Mouse (Mus musculus): ENCODE data around the gene Tmem170b.

- TF ChIP-seq EP300 (IDR thresholded peaks at IDR 0.05): no peak
- TF ChIP-seq CTCF (IDR thresholded peaks at IDR 0.05): no peak
Observed at GRCm38 (mm10) chr13:41660052-41660793, 54.5 kb downstream of the Tmem170b start.
